Mouse (Mus musculus) CH12.LX (cell line): Measurements from ENCODE around the gene Zfp46. TPM values are rescaled to one million over a fixed set of nuclear protein-coding genes. Genes with fewer than 3 reads are reported as not detected.

Experiments used
- DNase-seq: peaks from one replicate; pipeline ENCODE4 v3.0.0-alpha.2; 2013; ENCODE audit errors: extremely low read depth
- H3K27ac ChIP-seq: 2 replicates; pipeline ENCODE4 v1.5.1; 2012; ENCODE audit warnings: low read depth, mild to moderate bottlenecking, control low read depth, moderate library complexity; ENCODE audit not compliant: insufficient read depth
- H3K27me3 ChIP-seq: replicated peaks from 2 replicates; pipeline ENCODE3; 2012; ENCODE audit warnings: inconsistent platforms
- H3K36me3 ChIP-seq, 2 experiments: replicated peaks in 1 of 2; 2 replicates each; pipeline versions ENCODE3 to v1.6.1; 2012; ENCODE audit warnings: inconsistent platforms in 1 of 2, low read length in 1 of 2, mild to moderate bottlenecking in 1 of 2, mixed read lengths in 1 of 2, moderate library complexity in 1 of 2; ENCODE audit not compliant: control insufficient read depth in 1 of 2, insufficient read depth in 1 of 2
- H3K4me1 ChIP-seq, 2 experiments: 2 replicates each; pipeline ENCODE4 v1.6.1; 2012; ENCODE audit warnings: inconsistent platforms in 1 of 2, moderate library complexity in 1 of 2; ENCODE audit not compliant: insufficient read depth in 2 of 2, control insufficient read depth in 1 of 2
- H3K4me2 ChIP-seq: 2 replicates; pipeline ENCODE4 v1.6.1; 2012; ENCODE audit warnings: low read depth, mild to moderate bottlenecking, control low read depth; ENCODE audit not compliant: poor library complexity, insufficient read depth, severe bottlenecking
- H3K4me3 ChIP-seq, 3 experiments: fragments of 150-350 bp in 1 of 3; sonication (generic) in 1 of 3; replicated peaks in 1 of 3; 2 replicates each; pipeline versions ENCODE3 to v1.5.1; 2011 to 2012; ENCODE audit warnings: low read depth in 2 of 3, low read length in 2 of 3, mild to moderate bottlenecking in 2 of 3, moderate library complexity in 2 of 3, control low read depth in 1 of 3, improper control_type of control experiment in 1 of 3, inconsistent platforms in 1 of 3, mixed read lengths in 1 of 3; ENCODE audit not compliant: poor library complexity in 1 of 3
- H3K79me2 ChIP-seq: replicated peaks from 2 replicates; pipeline ENCODE4 v1.6.1; 2012; ENCODE audit warnings: mild to moderate bottlenecking, moderate library complexity; ENCODE audit not compliant: control insufficient read depth, poor library complexity, insufficient read depth, severe bottlenecking; ENCODE audit errors: extremely low read depth
- H3K9ac ChIP-seq: 2 replicates; pipeline ENCODE4 v1.6.1; 2012; ENCODE audit warnings: low read depth, mild to moderate bottlenecking, control low read depth, moderate library complexity; ENCODE audit not compliant: insufficient read depth
- H3K9me3 ChIP-seq: replicated peaks from 2 replicates; pipeline ENCODE3; 2012; ENCODE audit warnings: low read length, inconsistent platforms, mixed read lengths
- BHLHE40 ChIP-seq: IDR thresholded peaks from 2 replicates; pipeline ENCODE4 v1.6.1; 2011; ENCODE audit warnings: mild to moderate bottlenecking, low read depth, low read length, improper control_type of control experiment
- CHD1 ChIP-seq: IDR thresholded peaks from 2 replicates; pipeline ENCODE4 v1.6.1; 2012; ENCODE audit warnings: low read depth, low read length, improper control_type of control experiment, inconsistent platforms
- CHD2 ChIP-seq: IDR thresholded peaks from 2 replicates; pipeline ENCODE4 v1.6.1; 2011; ENCODE audit warnings: low read length, improper control_type of control experiment
- CTCF ChIP-seq, 2 experiments: IDR thresholded peaks in 1 of 2; conservative IDR thresholded peaks in 1 of 2; 2 replicates each; pipeline ENCODE4 v1.5.1; 2011 to 2012; ENCODE audit warnings: low read depth in 2 of 2, low read length in 2 of 2, improper control_type of control experiment in 1 of 2, inconsistent platforms in 1 of 2, mild to moderate bottlenecking in 1 of 2, moderate library complexity in 1 of 2
- E2F4 ChIP-seq: IDR thresholded peaks from 2 replicates; pipeline ENCODE4 v1.6.1; 2011; ENCODE audit warnings: low read depth, low read length, improper control_type of control experiment; ENCODE audit not compliant: insufficient replicate concordance
- EP300 ChIP-seq: IDR thresholded peaks from 2 replicates; pipeline ENCODE4 v1.6.1; 2011; ENCODE audit warnings: low read length, improper control_type of control experiment
- ETS1 ChIP-seq: conservative IDR thresholded peaks from 2 replicates; pipeline ENCODE4 v1.6.1; 2012; ENCODE audit warnings: low read depth, mild to moderate bottlenecking, inconsistent platforms, low read length, improper control_type of control experiment, moderate library complexity
- GABPA ChIP-seq: IDR thresholded peaks from 2 replicates; pipeline ENCODE4 v1.6.1; 2012; ENCODE audit warnings: low read depth, low read length, improper control_type of control experiment, inconsistent platforms; ENCODE audit not compliant: insufficient replicate concordance
- HCFC1 ChIP-seq: IDR thresholded peaks from 2 replicates; pipeline ENCODE4 v1.6.1; 2012; ENCODE audit warnings: low read depth, mild to moderate bottlenecking, inconsistent platforms, low read length, improper control_type of control experiment
- IRF4 ChIP-seq: IDR thresholded peaks from 2 replicates; pipeline ENCODE4 v1.6.1; 2014; ENCODE audit warnings: low read depth, mild to moderate bottlenecking, inconsistent platforms, low read length, improper control_type of control experiment
- JUND ChIP-seq: conservative IDR thresholded peaks from 2 replicates; pipeline ENCODE4 v1.6.1; 2011; ENCODE audit warnings: low read depth, low read length, improper control_type of control experiment
- KAT2A ChIP-seq: IDR thresholded peaks from 2 replicates; pipeline ENCODE4 v1.6.1; 2012; ENCODE audit warnings: low read length, improper control_type of control experiment, inconsistent platforms; ENCODE audit not compliant: insufficient replicate concordance
- MAX ChIP-seq: IDR thresholded peaks from 2 replicates; pipeline ENCODE4 v1.6.1; 2011; ENCODE audit warnings: low read length, improper control_type of control experiment
- MAZ ChIP-seq: IDR thresholded peaks from 2 replicates; pipeline ENCODE4 v1.6.1; 2012; ENCODE audit warnings: low read depth, mild to moderate bottlenecking, inconsistent platforms, low read length, improper control_type of control experiment, moderate library complexity
- MEF2A ChIP-seq: IDR thresholded peaks from 2 replicates; pipeline ENCODE4 v1.6.1; 2014; ENCODE audit warnings: low read depth, mild to moderate bottlenecking, inconsistent platforms, low read length, improper control_type of control experiment, borderline replicate concordance
- MXI1 ChIP-seq: IDR thresholded peaks from 2 replicates; pipeline ENCODE4 v1.6.1; 2011; ENCODE audit warnings: mild to moderate bottlenecking, low read depth, low read length, improper control_type of control experiment
- MYC ChIP-seq: IDR thresholded peaks from 2 replicates; pipeline ENCODE4 v1.6.1; 2011; ENCODE audit warnings: low read depth, mild to moderate bottlenecking, improper control_type of control experiment, low read length
- NELFE ChIP-seq: IDR thresholded peaks from 2 replicates; pipeline ENCODE4 v1.6.1; 2011; ENCODE audit warnings: low read depth, low read length, improper control_type of control experiment
- NRF1 ChIP-seq: IDR thresholded peaks from 2 replicates; pipeline ENCODE4 v1.6.1; 2014; ENCODE audit warnings: low read depth, mild to moderate bottlenecking, inconsistent platforms, low read length, improper control_type of control experiment, moderate library complexity
- PAX5 ChIP-seq: IDR thresholded peaks from 2 replicates; pipeline ENCODE4 v1.6.1; 2012; ENCODE audit warnings: low read length, inconsistent platforms, mixed read lengths
- POLR2A ChIP-seq: IDR thresholded peaks from 2 replicates; pipeline ENCODE4 v1.6.1; 2011; ENCODE audit warnings: low read depth, mild to moderate bottlenecking, improper control_type of control experiment, low read length
- POLR2AphosphoS2 ChIP-seq: IDR thresholded peaks from 2 replicates; pipeline ENCODE4 v1.6.1; 2011; ENCODE audit warnings: low read depth, low read length, improper control_type of control experiment
- RAD21 ChIP-seq: IDR thresholded peaks from 2 replicates; pipeline ENCODE4 v1.6.1; 2011; ENCODE audit warnings: low read depth, mild to moderate bottlenecking, low read length, improper control_type of control experiment, moderate library complexity
- SMC3 ChIP-seq: IDR thresholded peaks from 2 replicates; pipeline ENCODE4 v1.6.1; 2011; ENCODE audit warnings: low read depth, low read length, improper control_type of control experiment
- TCF12 ChIP-seq: IDR thresholded peaks from 2 replicates; pipeline ENCODE4 v1.6.1; 2014; ENCODE audit warnings: low read depth, mild to moderate bottlenecking, inconsistent platforms, low read length, improper control_type of control experiment
- UBTF ChIP-seq: IDR thresholded peaks from 2 replicates; pipeline ENCODE4 v1.6.1; 2012; ENCODE audit warnings: low read depth, mild to moderate bottlenecking, inconsistent platforms, low read length, improper control_type of control experiment, moderate library complexity
- USF1 ChIP-seq: IDR thresholded peaks from 2 replicates; pipeline ENCODE4 v1.6.1; 2014; ENCODE audit warnings: low read depth, mild to moderate bottlenecking, inconsistent platforms, low read length, improper control_type of control experiment
- ZC3H11A ChIP-seq: IDR thresholded peaks from 2 replicates; pipeline ENCODE4 v1.6.1; 2012; ENCODE audit warnings: low read depth, mild to moderate bottlenecking, inconsistent platforms, low read length, improper control_type of control experiment
- ZMIZ1 ChIP-seq: IDR thresholded peaks from 2 replicates; pipeline ENCODE4 v1.6.1; 2012; ENCODE audit warnings: low read depth, mild to moderate bottlenecking, inconsistent platforms, low read length, improper control_type of control experiment
- ZNF384 ChIP-seq: IDR thresholded peaks from 2 replicates; pipeline ENCODE4 v1.6.1; 2012; ENCODE audit warnings: low read depth, low read length, improper control_type of control experiment, inconsistent platforms
- dilution Hi-C: fragments of 300-500 bp; cut with MboI; formaldehyde crosslinking; loops from 2 replicates; pipeline ENCODE4 v1.14.3; 2020; ENCODE audit warnings: low sequenced_read_pairs; ENCODE audit not compliant: extremely low pct_unique_long_range_greater_than_20kb, extremely low pct_ligation_motif_present
- in situ Hi-C: fragments of 300-500 bp; cut with MboI; formaldehyde crosslinking; loops from 3 replicates; pipeline ENCODE4 v1.14.3; 2019; ENCODE audit warnings: low sequenced_read_pairs, low pct_ligation_motif_present, low pct_unique_long_range_greater_than_20kb, mixed read lengths
- polyA plus RNA-seq: library from polyadenylated mRNA; unstranded; fragments of >175 nt; gene quantifications from 2 replicates; pipeline ENCODE4 v1.2.1, GENCODE M21; 2012; ENCODE audit warnings: low read depth; ENCODE audit not compliant: insufficient read length
- total RNA-seq, 2 experiments: library from RNA; depleted of rRNA; stranded (reverse); fragments of 300-350 nt in 1 of 2; fragments of >200 nt in 1 of 2; gene quantifications; 2 replicates each; pipeline ENCODE4 v1.2.3; 2012 to 2014

Zfp46 gene
- total and polyA plus RNA-seq, 3 experiments = 2.8 to 7.2 (median 4.1) TPM

- Histone ChIP-seq H3K27me3 (peaks cover 61% of the 10 kb centered on the region), H3K9ac (no peak overlapping the region), H3K4me3 (no peak overlapping the region), H3K4me2 (no peak overlapping the region), H3K9me3 (no peaks in the 10 kb centered on the region), H3K27ac (no peak overlapping the region), H3K79me2 (no peaks in the 10 kb centered on the region), H3K4me1 (peaks cover 13 to 21% of the 10 kb centered on the region in 2 experiments), H3K36me3 (no peaks in the 10 kb centered on the region)
- TF ChIP-seq MXI1 (0 out of 2 replicates have a peak, but pooled peaks have one; percentile 20), EP300 (no peak), JUND (no peak), TCF12 (no peak), MEF2A (no peak), ZMIZ1 (no peak), ZC3H11A (peak; percentile 17; the same call in 1 of the 2 replicates), CHD2 (no peak), POLR2AphosphoS2 (no peak), IRF4 (no peak), MAZ (peak; percentile 18; the same call in 1 of the 2 replicates), SMC3 (peak; percentile 78), RAD21 (peak; percentile 74), ETS1 (no peak), USF1 (no peak), MAX (peak; percentile 45; the same call in 1 of the 2 replicates), MYC (peak; percentile 58; the same call in 1 of the 2 replicates), KAT2A (no peak), CTCF (conservative IDR thresholded peaks at IDR 0.05 in 1 of 2, IDR thresholded peaks at IDR 0.05 in 1 of 2; ENCODE audit: low read depth in 2 of 2, low read length in 2 of 2) (peak in 1 of 2 experiments; percentile 83; a peak in 2 of 4 replicates), NELFE (no peak)
- dilution Hi-C loops (no loop called here), in situ Hi-C loops (no loop called here)
- DNase-seq = peak; percentile 76
These were observed 23.8 kb upstream of the Zfp46 start for GRCm38 (mm10) chr4:136260491-136261180.

- no peak overlapping the region for H3K4me3 ChIP-seq
- H3K4me1 ChIP-seq = peaks cover 13 to 24% of the 10 kb centered on the region in 2 experiments
- H3K79me2 ChIP-seq = no peaks in the 10 kb centered on the region
- H3K27ac ChIP-seq = no peak overlapping the region
- dilution Hi-C loops = no loop called here
- TF ChIP-seq NRF1 (no peak), ZNF384 (no peak), ZMIZ1 (no peak), POLR2A (no peak), USF1 (no peak), PAX5 (no peak), RAD21 (no peak), GABPA (no peak), ETS1 (no peak), EP300 (no peak), MEF2A (no peak), CHD1 (no peak), POLR2AphosphoS2 (no peak), UBTF (no peak), KAT2A (no peak), BHLHE40 (no peak), E2F4 (no peak), HCFC1 (no peak)
- TF ChIP-seq, all 38 proteins: peak for 0
- H3K27me3 ChIP-seq = peaks cover 54% of the 10 kb centered on the region
- H3K4me2 ChIP-seq = no peak overlapping the region
- no peaks in the 10 kb centered on the region for H3K36me3 ChIP-seq
- no peaks in the 10 kb centered on the region for H3K9me3 ChIP-seq
- no peak overlapping the region for H3K9ac ChIP-seq
- DNase-seq = peak; percentile 51
- in situ Hi-C loops = no loop called here
These were observed 22.6 kb upstream of the Zfp46 start for GRCm38 (mm10) chr4:136261912-136262311.
